Mouse (Mus musculus): ENCODE measurements around the gene Ercc2.

Gene Ercc2

DNA sequence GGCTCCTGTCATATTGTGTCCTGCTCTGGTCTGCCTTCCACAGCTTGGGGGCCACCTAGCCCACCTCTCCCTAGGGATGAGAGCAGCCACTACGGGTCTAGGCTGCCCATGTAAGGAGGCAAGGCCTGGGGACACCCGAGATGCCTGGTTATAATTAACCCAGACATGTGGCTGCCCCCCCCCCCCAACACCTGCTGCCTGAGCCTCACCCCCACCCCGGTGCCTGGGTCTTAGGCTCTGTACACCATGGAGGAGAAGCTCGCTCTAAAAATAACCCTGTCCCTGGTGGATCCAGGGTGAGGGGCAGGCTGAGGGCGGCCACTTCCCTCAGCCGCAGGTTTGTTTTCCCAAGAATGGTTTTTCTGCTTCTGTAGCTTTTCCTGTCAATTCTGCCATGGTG, 27.9 kb downstream of the Ercc2 start:
- no peak for DNase-seq (ENCODE audit: low read depth)

DNA sequence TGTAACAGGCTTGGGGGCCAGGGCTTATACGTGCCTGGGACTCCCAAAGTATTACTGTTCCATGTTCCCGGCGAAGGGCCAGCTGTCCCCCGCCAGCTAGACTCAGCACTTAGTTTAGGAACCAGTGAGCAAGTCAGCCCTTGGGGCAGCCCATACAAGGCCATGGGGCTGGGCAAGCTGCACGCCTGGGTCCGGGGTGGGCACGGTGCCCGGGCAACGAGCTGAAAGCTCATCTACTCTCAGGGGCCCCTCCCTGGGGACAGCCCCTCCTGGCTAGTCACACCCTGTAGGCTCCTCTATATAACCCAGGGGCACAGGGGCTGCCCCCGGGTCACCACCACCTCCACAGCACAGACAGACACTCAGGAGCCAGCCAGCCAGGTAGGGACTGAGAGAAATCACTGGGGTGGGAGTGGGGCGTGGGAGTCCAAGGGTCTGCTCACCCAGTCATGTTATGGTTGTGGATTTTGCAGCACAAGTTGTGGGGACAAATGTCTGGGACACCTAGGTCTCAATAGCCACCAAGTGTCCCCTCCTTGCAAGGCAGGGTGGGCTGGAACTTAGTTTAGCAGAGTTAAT, 29.0 kb downstream of the Ercc2 start:
- no peak for DNase-seq (ENCODE audit: low read depth)

DNA sequence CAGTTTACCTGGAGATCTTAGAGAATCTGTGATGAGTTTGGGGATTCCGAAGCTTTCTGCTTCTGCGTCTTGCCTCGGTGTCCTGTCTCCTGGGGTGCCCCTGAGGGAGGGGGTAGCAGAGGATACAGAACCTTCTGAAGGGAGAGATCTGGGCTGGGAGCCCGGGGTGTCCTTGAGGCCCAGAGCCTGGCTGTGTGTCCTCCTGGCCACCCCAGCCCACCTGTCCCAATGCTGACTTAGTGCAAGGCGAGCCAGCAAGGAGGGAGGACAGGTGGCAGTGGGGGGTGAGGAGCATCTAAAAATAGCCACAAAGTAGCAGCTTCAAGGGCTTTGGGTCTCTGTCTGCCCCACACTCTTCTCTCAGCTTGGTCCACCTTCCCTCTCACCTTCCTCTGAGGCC, 30.0 kb downstream of the Ercc2 start:
- DNase-seq (ENCODE audit: low read depth): no peak

DNA sequence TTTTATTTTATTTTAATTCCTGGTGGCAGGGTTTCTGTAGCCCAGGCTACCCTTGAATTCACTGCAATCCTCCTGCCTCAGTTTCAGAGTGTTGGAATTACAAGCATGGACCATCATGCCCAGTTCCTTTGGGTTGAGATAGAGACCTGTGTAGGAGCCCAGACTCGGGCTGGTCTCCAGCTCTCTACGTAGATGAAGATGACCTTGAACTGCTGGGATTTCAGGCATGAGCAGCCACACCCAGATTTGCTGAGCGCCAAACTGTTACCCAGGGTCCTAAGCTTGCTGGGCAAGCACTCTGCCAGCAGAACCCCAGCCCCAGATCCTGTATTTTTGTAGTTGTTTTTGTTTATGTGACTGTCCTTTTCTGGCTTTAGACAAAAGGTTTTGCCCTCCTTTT, 31.7 kb downstream of the Ercc2 start:
- no peak for DNase-seq (ENCODE audit: low read depth)

DNA sequence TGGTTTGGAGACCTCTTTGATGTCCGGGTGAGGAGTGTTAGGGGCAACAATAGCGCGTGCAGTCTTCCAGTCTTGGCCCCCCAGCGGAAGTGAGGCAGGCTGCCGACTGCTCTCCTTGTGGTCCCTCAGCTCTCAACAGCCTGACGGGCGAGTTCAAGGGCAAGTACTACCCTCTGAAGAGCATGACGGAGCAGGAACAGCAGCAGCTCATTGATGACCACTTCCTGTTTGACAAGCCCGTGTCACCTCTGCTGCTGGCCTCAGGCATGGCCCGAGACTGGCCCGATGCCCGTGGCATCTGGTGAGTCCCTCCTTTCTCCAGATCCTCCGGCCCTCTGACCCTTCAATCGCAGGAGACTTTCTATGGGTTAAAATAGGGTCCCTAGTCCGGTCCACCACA, 34.8 kb downstream of the Ercc2 start:
- DNase-seq (ENCODE audit: low read depth): no peak

DNA sequence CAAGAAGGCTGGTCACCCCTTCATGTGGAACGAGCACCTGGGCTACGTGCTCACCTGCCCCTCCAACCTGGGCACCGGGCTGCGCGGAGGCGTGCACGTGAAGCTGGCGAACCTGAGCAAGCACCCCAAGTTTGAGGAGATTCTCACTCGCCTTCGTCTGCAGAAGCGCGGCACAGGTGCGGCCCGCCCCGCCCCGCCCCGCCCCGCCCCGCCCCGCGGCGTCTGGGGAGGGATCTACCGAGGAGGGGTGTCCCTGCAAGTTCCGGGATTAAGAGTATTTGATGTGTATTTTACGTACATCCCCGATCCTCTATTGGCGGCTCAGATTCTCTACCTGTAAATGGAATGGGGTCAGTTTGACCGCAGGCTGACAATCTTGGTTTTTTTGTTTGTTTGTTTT, 38.3 kb downstream of the Ercc2 start:
- DNase-seq (ENCODE audit: low read depth): no peak

DNA sequence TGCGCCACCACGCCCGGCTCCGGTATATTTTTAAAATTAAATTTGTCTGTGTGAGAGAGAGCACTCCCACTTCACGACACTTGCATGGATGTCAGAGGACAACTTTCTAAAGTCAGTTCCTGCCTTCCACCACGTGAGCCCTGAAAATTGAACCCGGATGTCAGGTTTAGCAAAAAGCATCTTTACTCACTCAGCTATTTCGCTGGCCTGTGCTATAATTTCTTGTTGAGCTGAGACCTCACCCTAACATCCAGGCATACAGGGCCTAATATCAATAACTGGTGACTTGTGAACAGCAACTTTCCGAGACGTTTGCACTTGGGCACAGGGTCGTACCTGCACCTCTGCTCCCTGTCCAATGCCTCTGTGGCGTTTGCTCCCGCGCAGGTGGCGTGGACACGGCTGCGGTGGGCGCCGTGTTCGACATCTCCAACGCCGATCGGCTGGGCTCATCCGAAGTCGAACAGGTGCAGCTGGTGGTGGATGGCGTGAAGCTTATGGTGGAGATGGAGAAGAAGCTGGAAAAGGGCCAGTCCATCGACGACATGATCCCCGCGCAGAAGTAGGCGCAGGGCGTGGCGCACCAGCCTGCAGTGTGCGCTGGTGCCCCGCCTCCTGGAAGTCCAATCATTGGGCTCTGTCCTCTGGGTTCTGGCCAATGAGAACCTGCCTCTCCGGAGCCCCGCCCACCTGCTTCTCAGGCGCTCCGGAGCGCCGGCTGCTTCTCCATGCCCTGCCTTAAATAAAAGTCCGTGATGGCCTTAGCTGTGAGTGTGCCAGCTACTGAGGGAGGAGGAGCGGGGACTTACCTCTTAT, 39.2 kb downstream of the Ercc2 start:
- DNase-seq (ENCODE audit: low read depth): peak; percentile 40

DNA sequence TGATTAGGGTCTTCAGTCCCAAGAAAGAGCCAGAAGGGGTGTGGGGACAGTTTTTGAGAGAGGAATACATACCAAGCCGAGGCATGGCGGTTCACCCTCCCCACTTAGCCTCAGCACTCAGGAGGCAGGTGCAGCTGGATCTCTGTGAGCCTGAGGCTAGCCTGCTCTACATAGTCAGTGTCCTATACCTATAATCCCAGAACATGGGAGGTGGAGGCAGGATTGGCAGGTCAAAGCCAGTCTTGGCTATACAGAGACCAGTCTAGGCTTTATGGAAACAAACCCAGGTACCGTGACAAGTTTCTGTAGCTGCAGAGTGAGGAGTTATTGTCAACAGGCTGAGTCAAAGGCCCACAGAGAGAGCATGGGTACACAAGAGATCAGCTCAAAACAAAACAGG, 41.3 kb downstream of the Ercc2 start:
- DNase-seq (ENCODE audit: low read depth): no peak

DNA sequence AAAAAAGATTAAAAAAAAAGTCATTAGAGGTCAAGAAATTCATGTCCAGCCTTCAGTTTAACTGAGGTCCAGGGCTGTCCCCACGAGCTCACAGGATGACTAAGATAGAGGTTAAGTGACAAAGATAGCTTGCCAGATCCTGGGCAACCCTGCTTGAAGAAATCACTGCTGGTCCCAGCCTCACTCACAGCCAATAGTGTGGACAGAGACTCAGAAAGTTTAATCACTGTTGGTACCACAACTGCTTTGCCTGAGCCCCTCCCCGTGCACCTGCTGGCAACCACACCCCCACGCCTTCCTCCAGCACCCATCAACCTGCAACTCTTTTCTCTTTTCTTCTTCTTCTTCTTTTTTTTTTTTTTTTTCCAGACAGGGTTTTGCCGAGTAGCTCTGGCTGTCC, 42.2 kb downstream of the Ercc2 start:
- DNase-seq (ENCODE audit: low read depth): no peak

DNA sequence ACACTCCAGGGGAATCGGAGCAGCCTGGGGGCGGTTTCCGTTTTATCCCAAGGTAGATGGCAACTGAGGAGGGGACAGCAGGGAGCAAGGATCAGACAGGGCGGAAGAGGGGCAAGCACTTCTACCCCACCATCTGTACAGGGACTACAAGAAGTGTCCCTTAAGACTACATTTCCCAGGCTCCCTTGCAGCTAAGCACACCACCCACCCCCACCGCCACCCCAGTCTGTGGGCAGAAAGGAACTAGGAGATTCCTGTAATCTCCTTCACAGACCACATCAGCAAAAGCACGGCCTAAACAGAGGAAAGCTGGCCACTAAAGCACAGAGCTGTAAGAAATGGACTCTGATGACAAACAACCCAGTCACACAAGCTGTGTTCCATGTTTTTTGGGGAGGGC, 44.5 kb downstream of the Ercc2 start:
- no peak for DNase-seq (ENCODE audit: low read depth)

DNA sequence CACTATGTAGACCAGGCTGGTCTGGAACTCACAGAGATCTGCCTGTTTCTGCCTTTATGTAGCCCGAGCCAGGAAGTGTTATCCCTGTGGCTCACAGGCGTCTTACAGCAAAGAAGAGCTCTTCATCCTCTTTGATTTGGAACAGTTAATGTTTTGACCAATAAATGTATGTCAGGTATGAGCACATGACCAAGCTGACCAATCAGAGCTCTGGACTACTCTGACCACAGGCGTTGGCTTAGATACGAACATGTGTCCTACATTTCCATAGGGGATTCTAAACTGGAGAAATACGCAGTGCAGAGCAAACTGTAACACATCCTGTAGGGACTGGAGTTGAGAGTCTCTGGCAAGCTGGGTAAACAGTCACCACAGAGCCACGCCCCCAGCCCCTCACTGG, 45.1 kb downstream of the Ercc2 start:
- DNase-seq (ENCODE audit: low read depth): no peak

DNA sequence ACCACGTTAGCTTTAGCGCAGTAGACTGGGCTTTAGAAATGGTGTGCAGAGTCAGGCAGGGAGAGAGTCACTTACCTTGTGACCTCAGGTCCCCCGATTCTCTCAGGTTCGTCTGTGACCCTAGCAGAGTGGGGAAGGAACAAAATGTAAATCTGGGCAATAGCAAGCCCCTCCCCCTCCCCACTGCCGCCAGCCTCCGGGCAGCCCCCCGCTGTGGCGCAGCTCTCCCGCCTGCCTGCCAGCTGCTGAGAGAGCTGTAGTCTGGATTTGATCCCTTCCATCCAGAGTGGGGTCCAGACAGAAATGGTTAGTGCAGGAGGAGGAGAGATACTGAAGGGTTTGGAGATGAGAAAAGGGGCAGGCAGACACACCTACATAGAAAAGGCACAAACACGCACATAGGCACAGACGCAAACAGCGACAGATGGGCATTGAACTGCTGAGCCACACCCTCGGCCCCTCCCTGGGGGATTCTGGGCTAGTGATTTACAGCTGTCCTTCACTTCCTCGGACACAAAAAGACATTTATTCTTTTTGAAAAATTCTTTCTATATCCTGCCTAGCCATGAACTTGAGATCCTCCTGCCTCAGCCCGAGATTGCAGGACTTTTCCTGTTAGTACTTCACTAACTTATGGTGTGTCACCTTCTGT, 46.3 kb downstream of the Ercc2 start:
- no peak for DNase-seq (ENCODE audit: low read depth)

DNA sequence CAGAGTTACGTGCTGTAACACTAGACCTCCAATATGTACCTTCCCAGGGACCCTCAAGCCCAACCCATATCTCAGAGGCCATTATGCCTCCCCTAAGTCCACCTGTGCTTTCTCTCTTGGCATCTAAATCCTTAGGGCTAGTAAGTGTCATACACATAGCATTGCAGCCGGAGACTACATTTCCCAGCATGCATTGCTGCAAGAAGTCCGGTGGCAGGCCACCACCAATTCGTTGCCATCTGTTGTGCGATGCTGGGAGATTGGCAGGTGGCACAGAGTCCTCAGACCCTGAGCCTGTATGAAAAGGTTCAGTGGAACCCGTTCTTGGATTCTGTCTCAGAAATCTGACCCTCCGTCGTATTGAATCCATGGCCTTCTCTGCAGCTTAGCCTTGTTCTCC, 47.9 kb downstream of the Ercc2 start:
- DNase-seq (ENCODE audit: low read depth): no peak

DNA sequence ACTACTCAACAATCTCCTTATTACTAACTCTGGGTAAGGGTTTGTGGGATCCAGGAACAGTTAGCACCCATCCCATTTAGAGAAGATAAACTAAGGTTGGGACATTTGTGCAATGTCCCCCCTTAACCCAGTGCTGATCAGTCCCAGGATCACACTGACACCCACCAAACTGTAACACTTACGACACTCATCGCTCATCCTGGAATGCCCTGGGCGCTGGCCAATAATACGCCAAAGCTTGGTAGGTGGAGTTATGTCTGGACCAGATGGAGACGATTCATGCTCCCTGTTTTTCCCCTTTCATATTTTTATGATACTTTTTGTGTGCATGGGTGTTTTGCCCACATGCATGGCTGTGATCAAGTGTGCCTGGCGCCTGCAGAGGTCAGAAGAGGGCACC, 48.6 kb downstream of the Ercc2 start:
- no peak for DNase-seq (ENCODE audit: low read depth)

DNA sequence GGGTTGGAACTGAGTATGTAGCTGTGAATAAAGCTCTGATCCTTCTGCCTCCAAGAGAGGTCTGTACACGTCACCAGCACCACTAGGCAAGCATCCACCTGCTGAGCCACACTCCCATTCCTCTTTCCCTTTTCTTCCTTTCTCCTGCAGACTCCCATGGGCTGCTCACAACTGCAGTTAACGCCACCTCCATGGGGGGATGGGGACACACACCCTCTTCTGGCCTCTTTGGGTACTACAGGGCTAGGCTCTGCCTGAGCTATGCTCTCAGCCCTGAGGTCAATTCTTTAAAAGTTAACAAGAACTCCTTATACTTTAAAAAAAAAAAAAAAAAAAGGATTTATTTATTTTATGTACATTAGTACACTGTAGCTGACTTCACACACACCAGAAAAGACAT, 50.7 kb downstream of the Ercc2 start:
- DNase-seq (ENCODE audit: low read depth): no peak

DNA sequence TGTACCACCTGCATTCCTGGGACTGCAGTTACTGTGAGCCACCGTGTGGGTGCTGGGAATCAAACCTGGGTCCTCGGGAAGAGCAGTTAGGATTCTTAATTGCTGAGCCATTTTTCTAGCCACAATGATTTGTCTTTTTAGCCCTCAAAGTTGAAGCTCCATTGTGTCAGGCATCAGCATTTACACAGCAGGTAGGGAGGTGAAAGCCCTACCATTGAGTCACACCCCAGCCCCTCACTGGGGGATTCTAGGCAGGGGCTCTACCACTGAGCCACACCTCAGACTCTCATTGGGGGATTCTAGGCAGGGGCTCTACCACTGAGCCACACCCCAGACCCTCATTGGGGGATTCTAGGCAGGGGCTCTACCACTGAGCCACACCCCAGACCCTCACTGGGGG, 54.5 kb downstream of the Ercc2 start:
- DNase-seq (ENCODE audit: low read depth): no peak

DNA sequence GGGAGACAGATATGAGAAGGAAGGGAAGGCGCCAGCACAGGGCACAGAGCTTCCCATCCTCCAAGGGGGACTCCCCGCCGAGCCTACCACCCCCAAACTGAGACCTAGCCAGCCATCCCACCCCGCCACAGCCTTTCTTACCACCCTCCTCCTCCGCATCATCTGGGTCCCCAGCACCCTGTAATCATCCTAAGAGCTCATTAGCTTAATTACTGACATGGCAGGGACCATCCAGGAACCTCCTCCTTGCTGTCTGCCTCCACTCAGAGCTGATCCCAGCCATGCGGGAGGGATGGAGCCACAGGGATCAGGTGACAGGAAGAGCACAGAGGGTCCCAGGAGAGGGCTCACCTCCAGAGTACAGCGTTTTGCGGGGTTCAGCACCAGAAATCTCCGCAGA, 55.2 kb downstream of the Ercc2 start:
- DNase-seq (ENCODE audit: low read depth): no peak

DNA sequence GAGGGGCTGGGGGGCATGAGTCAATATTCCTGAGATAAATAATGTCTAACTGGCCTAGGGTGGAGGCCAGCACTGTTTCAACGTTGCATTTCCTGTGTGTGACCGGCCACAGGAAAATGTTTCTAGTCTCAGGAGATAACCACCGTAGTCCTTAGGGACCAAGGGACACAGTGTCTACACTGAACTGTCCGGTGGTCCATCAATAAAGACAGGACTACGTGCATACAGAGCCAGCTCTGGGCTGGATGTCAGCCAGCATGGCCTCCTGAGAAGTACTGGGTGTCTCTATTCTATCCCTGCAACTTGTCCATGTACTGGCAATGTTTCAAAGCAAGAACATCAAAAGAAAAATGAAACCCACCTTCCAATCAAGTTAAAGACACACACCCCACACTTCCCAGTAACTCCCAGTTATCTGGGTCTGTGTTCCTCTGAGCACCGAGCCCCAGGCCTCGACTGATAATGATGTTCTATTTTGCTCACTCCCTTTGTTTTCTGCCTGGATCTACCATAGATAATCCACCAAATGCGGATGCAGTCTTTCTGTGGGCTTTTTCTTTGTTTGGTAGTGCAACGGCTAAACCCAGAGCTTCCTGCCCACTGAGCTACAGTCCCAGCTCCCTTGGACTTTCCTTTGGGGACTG, 59.8 kb downstream of the Ercc2 start:
- no peak for DNase-seq (ENCODE audit: low read depth)

DNA sequence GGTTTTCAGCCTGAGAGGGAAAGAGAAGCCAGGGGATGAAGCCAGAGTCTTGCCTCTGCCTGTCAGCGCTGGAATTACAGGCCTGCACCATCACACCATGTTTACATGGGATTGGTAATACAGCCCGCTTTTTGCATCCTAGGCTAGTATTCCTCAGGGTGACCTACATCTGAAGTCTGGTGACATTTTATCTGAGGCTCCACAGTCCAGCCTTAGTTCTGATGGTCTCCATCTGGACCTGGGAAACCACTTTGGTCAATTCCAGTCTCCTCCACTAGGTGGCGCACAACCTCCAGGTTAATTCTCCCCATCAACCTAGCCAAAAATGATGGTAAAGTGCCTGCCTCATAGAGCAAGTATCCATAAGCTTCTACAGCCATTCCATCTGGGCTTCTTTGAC, 61.5 kb downstream of the Ercc2 start:
- DNase-seq (ENCODE audit: low read depth): peak; percentile 33

DNA sequence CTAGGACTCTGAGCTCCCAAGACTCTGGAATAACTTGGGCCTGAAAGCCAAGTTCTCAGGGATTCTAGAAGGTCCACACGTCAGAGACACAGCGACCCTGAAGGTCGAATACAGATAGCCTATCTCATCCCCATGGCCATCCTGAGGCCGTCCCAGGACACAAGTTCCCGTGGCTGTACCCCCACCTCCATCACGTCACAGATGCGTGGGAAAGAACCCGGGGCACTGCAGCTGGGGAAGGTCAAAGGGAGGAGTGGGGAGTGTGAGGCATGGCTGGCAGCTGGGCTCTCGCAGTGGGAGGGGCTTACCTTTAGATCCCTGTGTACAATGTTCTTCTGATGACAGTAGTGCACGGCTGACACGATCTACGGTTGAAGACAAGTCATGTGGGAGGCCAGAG, 63.0 kb downstream of the Ercc2 start:
- no peak for DNase-seq (ENCODE audit: low read depth)

All from fibroblast of lung, adult 2 months (primary cell).